Mouse (Mus musculus): ENCODE data around the gene Tbx1. TPM values are rescaled to one million over a fixed set of nuclear protein-coding genes. Genes with fewer than 3 reads are reported as not detected.

Tbx1 gene
- polyA plus RNA-seq, 1 experiment from 2014 or later = 1.1 TPM

- no peak overlapping the region for H3K9ac ChIP-seq (replicated peaks; ENCODE audit: low read depth, low read length)
- H3K4me1 ChIP-seq (ENCODE audit: control insufficient read depth, insufficient read depth, low read length) = peaks cover 16% of the 10 kb centered on the region; the same call in 1 of the 2 replicates
- H3K36me3 ChIP-seq (ENCODE audit: control insufficient read depth, insufficient read depth, low read length) = no peaks in the 10 kb centered on the region
- no peaks in the 10 kb centered on the region for H3K9me3 ChIP-seq (ENCODE audit: control insufficient read depth, low read depth, low read length)
- no peak overlapping the region for H3K4me2 ChIP-seq (replicated peaks; ENCODE audit: low read depth, low read length)
- H3K4me3 ChIP-seq (ENCODE audit: low read depth, low read length) = no peak overlapping the region
- WGBS = 54% methylated on average over 7 of the region's 7 CpGs
- ATAC-seq (ENCODE audit: insufficient number of reproducible peaks, insufficient read depth, low FRiP score, low read depth) = no peak
- H3K27ac ChIP-seq (ENCODE audit: low read length) = no peak overlapping the region
- H3K27me3 ChIP-seq (ENCODE audit: control insufficient read depth, insufficient read depth, low read length) = 0 out of 2 replicates have a peak, but pooled peaks cover 8% of the 10 kb centered on the region
These were observed 40.7 kb upstream of the Tbx1 start for GRCm38 (mm10) chr16:18631141-18631540.

DNA sequence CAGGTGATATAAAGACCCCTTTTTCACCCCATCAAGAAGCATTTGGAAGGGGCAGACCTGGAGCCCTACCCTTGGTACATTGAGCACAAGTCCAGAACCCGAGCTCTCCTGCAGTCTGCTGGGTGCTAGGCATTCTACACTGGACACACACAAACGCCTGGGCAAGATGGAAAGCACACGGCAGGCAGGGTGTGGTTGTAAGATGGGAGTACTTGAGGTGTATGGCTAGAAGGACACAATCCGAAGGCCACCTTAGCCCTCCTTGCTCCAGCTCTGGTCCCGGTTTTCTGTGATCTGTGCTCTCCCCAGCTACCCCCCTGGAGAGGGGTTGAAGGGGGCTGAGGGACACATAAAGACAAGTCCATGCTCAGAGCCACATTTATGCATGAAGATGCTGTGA lies 39.8 kb upstream of the Tbx1 start:
- H3K27ac ChIP-seq (ENCODE audit: low read length) = no peak overlapping the region; the same call in 1 of the 2 replicates
- WGBS = 58% methylated on average over 5 of the region's 5 CpGs
- H3K9ac ChIP-seq (replicated peaks; ENCODE audit: low read depth, low read length) = no peak overlapping the region; the same call in 1 of the 2 replicates
- ATAC-seq (ENCODE audit: insufficient number of reproducible peaks, insufficient read depth, low FRiP score, low read depth) = no peak
- peak overlapping the region; percentile 81 for H3K4me2 ChIP-seq (replicated peaks; ENCODE audit: low read depth, low read length)
- peaks cover 20% of the 10 kb centered on the region; the same call in 1 of the 2 replicates for H3K4me1 ChIP-seq (ENCODE audit: control insufficient read depth, insufficient read depth, low read length)
- no peaks in the 10 kb centered on the region for H3K9me3 ChIP-seq (ENCODE audit: control insufficient read depth, low read depth, low read length)
- peaks cover 16% of the 10 kb centered on the region for H3K27me3 ChIP-seq (ENCODE audit: control insufficient read depth, insufficient read depth, low read length)
- H3K36me3 ChIP-seq (ENCODE audit: control insufficient read depth, insufficient read depth, low read length) = no peaks in the 10 kb centered on the region
- H3K4me3 ChIP-seq (ENCODE audit: low read depth, low read length) = peak overlapping the region; percentile 64

- peaks cover 20% of the 10 kb centered on the region; the same call in 1 of the 2 replicates for H3K4me1 ChIP-seq (ENCODE audit: control insufficient read depth, insufficient read depth, low read length)
- H3K4me2 ChIP-seq (replicated peaks; ENCODE audit: low read depth, low read length) = peak within 1 kb of the TSS; percentile 81
- peaks cover 21% of the 10 kb centered on the region for H3K27me3 ChIP-seq (ENCODE audit: control insufficient read depth, insufficient read depth, low read length)
- peak; percentile 50 for ATAC-seq (ENCODE audit: insufficient number of reproducible peaks, insufficient read depth, low FRiP score, low read depth)
- no peaks in the 10 kb centered on the region for H3K9me3 ChIP-seq (ENCODE audit: control insufficient read depth, low read depth, low read length)
- H3K27ac ChIP-seq (ENCODE audit: low read length) = no peak within 1 kb of the TSS; the same call in 1 of the 2 replicates
- peak within 1 kb of the TSS; percentile 52 for H3K9ac ChIP-seq (replicated peaks; ENCODE audit: low read depth, low read length)
- peak within 1 kb of the TSS; percentile 64 for H3K4me3 ChIP-seq (ENCODE audit: low read depth, low read length)
- H3K36me3 ChIP-seq (ENCODE audit: control insufficient read depth, insufficient read depth, low read length) = no peaks in the 10 kb centered on the region
- under 1% methylated on average over 89 of the region's 93 CpGs for WGBS
These were observed 39.1 kb upstream of the Tbx1 start, which contains the start of gene Sept5 for GRCm38 (mm10) chr16:18629390-18630231. Gene Sept5, minus strand, starts transcription at chr16:18629954.

GRCm38 (mm10) chr16:18628948-18629340 lies 38.5 kb upstream of the Tbx1 start:
- Histone ChIP-seq H3K4me2 (replicated peaks; ENCODE audit: low read depth, low read length) (peak overlapping the region; percentile 81), H3K27me3 (ENCODE audit: control insufficient read depth, insufficient read depth, low read length) (peaks cover 21% of the 10 kb centered on the region), H3K9ac (replicated peaks; ENCODE audit: low read depth, low read length) (peak overlapping the region; percentile 52), H3K9me3 (ENCODE audit: control insufficient read depth, low read depth, low read length) (no peaks in the 10 kb centered on the region), H3K27ac (ENCODE audit: low read length) (no peak overlapping the region), H3K4me3 (ENCODE audit: low read depth, low read length) (peak overlapping the region; percentile 64), H3K36me3 (ENCODE audit: control insufficient read depth, insufficient read depth, low read length) (no peaks in the 10 kb centered on the region), H3K4me1 (ENCODE audit: control insufficient read depth, insufficient read depth, low read length) (peaks cover 20% of the 10 kb centered on the region; the same call in 1 of the 2 replicates)
- WGBS = 26% methylated on average over 2 of the region's 2 CpGs
- ATAC-seq (ENCODE audit: insufficient number of reproducible peaks, insufficient read depth, low FRiP score, low read depth) = no peak

- H3K4me2 ChIP-seq (replicated peaks; ENCODE audit: low read depth, low read length) = peak overlapping the region; percentile 81
- 66% methylated on average over 7 of the region's 7 CpGs for WGBS
- H3K4me1 ChIP-seq (ENCODE audit: control insufficient read depth, insufficient read depth, low read length) = peaks cover 20% of the 10 kb centered on the region; the same call in 1 of the 2 replicates
- no peaks in the 10 kb centered on the region for H3K9me3 ChIP-seq (ENCODE audit: control insufficient read depth, low read depth, low read length)
- H3K27ac ChIP-seq (ENCODE audit: low read length) = no peak overlapping the region
- peak overlapping the region; percentile 64 for H3K4me3 ChIP-seq (ENCODE audit: low read depth, low read length)
- H3K36me3 ChIP-seq (ENCODE audit: control insufficient read depth, insufficient read depth, low read length) = no peaks in the 10 kb centered on the region
- 0 out of 2 replicates have a peak overlapping the region, but pooled peaks have one; percentile 18 for H3K9ac ChIP-seq (replicated peaks; ENCODE audit: low read depth, low read length)
- peaks cover 25% of the 10 kb centered on the region for H3K27me3 ChIP-seq (ENCODE audit: control insufficient read depth, insufficient read depth, low read length)
- no peak for ATAC-seq (ENCODE audit: insufficient number of reproducible peaks, insufficient read depth, low FRiP score, low read depth)
These were observed 37.9 kb upstream of the Tbx1 start for GRCm38 (mm10) chr16:18628206-18628947.

DNA sequence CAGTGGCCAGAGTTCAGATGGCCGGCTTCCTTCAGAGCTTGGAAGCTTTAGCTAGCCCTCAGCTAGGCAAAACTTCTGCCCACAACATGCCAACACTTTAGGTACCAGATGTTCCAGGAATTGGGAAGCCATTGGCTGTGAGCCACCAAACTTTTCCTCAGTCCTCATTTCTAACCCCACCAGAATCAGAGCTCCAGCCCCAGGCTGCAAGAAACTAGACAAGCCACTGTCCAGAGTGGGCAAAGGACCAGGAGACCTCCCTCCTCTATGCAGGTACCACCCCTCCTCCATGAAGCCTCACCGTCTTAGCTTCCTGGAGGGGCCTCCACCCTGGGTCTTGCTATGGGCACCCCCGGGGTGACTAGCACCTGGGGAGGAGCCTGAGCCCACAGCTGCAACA lies 36.7 kb upstream of the Tbx1 start:
- Histone ChIP-seq H3K27me3 (ENCODE audit: control insufficient read depth, insufficient read depth, low read length) (peaks cover 38% of the 10 kb centered on the region), H3K9me3 (ENCODE audit: control insufficient read depth, low read depth, low read length) (no peaks in the 10 kb centered on the region), H3K36me3 (ENCODE audit: control insufficient read depth, insufficient read depth, low read length) (peaks cover 2% of the 10 kb centered on the region; the same call in 1 of the 2 replicates), H3K27ac (ENCODE audit: low read length) (no peak overlapping the region), H3K4me3 (ENCODE audit: low read depth, low read length) (peak overlapping the region; percentile 42), H3K9ac (replicated peaks; ENCODE audit: low read depth, low read length) (no peak overlapping the region), H3K4me1 (ENCODE audit: control insufficient read depth, insufficient read depth, low read length) (peaks cover 20% of the 10 kb centered on the region), H3K4me2 (replicated peaks; ENCODE audit: low read depth, low read length) (0 out of 2 replicates have a peak overlapping the region, but pooled peaks have one; percentile 79)
- no peak for ATAC-seq (ENCODE audit: insufficient number of reproducible peaks, insufficient read depth, low FRiP score, low read depth)
- WGBS = 50% methylated on average over 3 of the region's 3 CpGs

DNA sequence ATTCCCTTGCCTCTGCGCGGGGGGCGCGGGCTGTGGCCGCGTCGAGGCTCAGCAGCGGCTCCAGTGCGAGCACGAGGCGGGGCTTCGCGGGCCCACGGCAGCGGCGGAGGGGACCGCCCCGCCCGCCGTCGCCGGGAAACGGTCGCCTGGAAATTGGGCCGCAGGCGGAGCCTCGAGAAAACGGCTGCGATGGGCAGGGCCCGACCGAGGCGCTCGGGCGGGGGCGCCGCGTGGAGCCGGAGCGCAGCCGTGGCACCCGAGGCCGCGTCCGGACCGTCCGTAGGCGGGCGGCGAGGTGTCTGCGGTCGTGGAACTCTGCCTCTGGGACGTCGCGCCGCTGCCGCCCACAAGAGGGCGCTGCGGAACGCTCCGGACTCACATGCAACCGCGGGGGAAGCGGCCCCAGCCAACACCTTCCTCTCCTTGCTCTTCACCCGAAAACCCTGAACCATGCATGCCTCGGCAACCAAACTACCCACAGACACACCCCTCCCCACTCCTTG lies 36.0 kb upstream of the Tbx1 start, which contains the start of gene Gm49601:
TSS of gene Gm49601 (minus strand) at position 52 of the 503 bp plus-strand sequence.
- Histone ChIP-seq H3K36me3 (ENCODE audit: control insufficient read depth, insufficient read depth, low read length) (peaks cover 2% of the 10 kb centered on the region; the same call in 1 of the 2 replicates), H3K4me2 (replicated peaks; ENCODE audit: low read depth, low read length) (peak within 1 kb of the TSS; percentile 79), H3K27ac (ENCODE audit: low read length) (no peak within 1 kb of the TSS), H3K27me3 (ENCODE audit: control insufficient read depth, insufficient read depth, low read length) (peaks cover 45% of the 10 kb centered on the region), H3K4me3 (ENCODE audit: low read depth, low read length) (peak within 1 kb of the TSS; percentile 42), H3K9ac (replicated peaks; ENCODE audit: low read depth, low read length) (peak within 1 kb of the TSS; percentile 22; the same call in 1 of the 2 replicates), H3K9me3 (ENCODE audit: control insufficient read depth, low read depth, low read length) (no peaks in the 10 kb centered on the region), H3K4me1 (ENCODE audit: control insufficient read depth, insufficient read depth, low read length) (peaks cover 23% of the 10 kb centered on the region)
- ATAC-seq (ENCODE audit: insufficient number of reproducible peaks, insufficient read depth, low FRiP score, low read depth) = peak; percentile 59; the same call in 1 of the 2 replicates
- under 1% methylated on average over 59 of the region's 65 CpGs for WGBS

Measured in stomach, embryonic 14.5 days (tissue).